Mouse (Mus musculus) retina, adult 2 months (tissue): ENCODE measurements around the gene Mapk12.
A peak's percentile ranks its signal among the peaks of the same experiment; 100 is the strongest.

Experiments
- DNase-seq: peaks from one replicate; pipeline ENCODE4 v3.0.0-alpha.2; 2012; ENCODE audit warnings: low read depth, low spot score

The Mapk12 gene

DNA sequence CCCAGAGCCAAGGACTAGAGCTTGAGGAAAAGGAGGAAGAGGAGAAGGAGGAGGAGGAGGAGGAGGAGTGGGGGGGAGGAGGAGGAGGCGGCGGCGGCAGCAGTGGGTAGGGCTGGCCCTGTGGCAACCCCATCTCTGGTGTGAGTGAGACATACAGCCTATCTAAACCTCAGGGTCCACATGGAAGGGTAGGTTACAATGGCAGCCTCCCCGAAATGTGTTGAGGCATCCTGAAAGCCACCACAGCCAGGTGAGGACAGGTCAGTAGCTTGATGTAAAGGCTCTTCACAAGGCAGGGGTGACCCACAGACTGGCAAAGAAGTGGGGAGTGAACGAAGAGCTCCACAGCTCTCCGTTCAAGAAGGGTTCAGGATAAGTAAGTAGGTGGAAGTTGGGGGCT is 2.0 kb downstream of the Mapk12 start:
- no peak for DNase-seq

DNA sequence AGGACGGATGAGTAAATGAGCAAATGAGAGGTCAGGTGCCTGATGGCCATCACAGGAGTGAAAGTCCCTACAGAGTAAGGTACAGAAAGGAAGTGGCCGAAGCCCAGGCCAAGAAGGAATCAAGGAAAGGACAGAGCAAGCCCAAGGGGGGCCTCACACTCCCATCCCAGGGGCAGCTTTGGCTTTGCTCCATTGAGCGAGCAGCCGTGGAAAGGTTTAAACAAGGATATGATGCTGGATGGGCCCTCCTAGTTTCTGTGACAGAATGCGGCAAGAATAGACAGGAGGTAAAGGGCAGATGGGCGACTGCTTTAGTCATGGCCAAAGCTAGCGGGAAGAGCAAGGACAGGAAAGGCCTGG is 2.5 kb downstream of the Mapk12 start:
- DNase-seq, result no peak

DNA sequence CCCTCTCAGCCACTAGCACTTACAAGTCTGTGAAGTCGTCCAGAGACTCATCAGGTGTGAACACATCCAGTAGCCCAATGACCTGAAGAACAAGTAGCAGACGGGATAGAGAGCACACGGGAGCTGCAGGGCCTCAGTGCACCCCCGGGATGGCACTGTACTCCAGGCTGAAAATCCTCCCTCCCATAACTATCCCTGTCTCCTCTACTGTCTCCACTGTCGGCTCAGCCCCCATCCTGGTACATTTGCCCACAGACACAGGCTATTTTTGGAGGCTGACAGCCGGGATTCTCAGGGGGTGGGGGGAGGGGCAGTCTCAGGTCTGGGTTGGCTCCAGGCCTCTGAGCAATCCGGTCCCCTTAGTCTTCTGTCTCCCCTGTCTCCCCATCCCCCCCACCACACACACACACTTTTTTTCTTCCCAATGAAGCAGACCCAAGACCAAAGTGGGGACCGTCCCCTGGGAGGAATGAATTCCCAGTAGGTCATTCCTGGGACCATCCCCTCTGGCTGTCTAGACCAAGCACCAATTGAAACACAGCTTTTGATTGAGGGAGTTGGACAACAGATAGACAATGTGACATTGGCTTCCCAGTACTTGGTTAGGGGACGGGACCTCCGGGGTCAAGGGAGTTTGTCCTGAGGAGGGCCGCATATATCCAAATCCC is 3.0 kb downstream of the Mapk12 start:
- no peak for DNase-seq

DNA sequence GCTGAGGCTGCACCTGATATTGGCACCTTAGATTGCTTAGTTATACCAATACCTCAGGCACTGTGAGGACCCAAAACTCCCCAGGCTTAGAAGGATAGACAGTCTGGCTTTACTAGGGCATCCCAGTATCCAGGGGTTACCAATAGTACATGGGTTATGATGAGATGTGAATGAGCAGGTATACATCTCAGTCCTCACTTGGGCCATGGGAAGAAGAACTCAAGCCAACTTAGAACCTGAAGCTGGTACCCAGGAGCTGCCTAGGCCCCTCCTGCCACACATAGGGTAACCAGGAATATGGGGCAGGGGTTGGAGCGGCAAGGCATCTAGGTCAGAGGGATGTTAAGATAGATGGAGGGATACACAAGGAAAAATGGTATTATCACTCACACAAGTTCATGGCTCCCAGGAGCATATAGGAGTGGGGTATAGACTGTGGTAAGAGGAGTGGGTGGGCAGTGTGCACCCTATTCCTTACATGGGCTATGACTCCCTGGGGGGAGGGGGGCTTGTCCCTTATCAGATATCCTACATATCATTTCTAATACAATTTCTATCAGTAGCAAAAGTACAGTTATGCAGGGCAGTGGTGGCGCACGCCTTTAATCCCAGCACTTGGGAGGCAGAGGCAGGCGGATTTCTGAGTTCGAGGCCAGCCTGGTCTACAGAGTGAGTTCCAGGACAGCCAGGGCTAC is 3.9 kb downstream of the Mapk12 start:
- no peak for DNase-seq

DNA sequence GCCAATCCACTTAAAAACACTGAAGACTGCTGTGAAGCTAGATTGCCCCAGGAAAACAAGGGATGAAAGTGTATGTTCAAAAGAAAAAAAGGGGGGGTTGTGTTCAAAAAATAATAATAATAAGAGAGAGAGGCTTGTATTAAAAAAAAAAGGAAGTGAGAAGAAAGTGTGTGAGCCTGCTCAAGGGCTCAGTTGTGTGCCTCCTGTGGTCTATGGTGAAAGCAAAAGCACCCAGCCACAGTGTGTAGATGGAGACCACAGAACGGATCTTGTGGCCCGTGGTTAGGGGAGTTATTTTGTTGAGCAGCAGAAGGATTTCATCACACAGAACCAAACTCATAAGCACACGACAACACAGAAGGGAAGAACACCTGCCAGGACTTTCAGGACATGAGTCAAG is 9.2 kb downstream of the Mapk12 start:
- no peak for DNase-seq

DNA sequence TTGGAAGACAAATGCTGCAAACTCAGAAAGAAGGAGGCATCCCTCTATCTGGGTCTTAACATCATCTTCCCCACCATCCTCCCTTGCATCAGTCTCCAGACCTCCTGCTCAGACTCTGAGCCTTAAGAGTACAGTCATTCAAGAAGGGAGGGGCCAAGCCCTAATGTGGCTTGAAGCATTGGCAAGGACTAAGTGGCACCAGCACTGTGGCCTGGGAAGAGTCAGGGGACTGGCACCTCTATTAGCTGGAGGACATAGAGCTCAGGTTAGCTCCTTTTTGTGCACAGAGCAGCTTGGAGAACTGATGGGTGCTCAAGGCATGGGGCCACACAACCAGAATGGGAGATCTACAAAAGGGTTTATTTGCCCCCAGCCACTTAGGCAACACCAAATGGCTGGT is 10.3 kb downstream of the Mapk12 start:
- no peak for DNase-seq

DNA sequence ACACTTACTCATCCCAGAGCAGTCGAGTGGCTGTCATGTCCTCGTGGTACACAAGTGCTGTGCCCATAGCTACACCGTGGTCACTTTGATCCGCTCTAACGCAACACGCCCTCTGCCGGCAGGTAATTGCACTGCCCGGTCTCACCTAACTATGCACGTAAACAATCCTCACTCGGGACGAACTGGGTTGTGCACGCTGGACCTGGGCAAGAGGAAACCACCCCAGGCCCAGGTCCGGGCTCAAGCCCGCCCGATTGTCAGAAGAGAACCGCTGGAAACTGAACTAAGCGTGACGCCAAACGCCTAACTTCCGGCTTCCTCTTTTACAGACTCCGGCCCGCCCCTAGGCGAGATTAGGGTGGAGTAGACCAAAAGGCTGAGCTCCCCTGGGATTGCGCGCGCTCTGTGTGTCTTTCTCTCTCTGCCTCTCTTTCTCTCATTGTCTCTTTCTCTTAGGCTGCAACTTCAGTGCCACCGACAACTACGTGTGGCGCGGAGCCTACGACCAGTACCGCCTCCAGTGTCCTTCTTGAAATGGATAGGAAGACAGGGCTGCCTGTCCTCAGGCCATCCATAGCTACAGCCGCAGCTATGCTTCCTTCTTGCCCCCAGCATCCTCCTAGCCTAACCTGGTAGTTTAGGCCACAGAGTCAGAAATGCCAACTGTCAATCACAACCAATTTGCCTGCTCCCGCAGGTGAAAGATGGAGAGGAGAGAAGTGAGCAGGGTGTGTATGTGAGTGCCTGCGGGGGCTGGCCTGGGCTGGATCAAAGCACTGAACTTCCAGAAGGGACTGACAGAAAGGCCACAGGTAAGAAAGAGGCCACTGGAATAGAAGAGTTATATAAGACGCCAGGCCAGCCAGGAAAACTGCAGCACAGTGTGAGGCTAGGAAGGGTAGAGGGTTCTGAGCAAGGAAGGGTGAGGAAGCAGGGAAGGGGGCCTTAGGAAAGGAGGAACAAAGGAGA is 11.8 kb downstream of the Mapk12 start, which contains the start of gene Hdac10:
Gene Hdac10, minus strand, starts transcription at position 319 of the 969 bp plus-strand sequence.
- peak; percentile 74 for DNase-seq

DNA sequence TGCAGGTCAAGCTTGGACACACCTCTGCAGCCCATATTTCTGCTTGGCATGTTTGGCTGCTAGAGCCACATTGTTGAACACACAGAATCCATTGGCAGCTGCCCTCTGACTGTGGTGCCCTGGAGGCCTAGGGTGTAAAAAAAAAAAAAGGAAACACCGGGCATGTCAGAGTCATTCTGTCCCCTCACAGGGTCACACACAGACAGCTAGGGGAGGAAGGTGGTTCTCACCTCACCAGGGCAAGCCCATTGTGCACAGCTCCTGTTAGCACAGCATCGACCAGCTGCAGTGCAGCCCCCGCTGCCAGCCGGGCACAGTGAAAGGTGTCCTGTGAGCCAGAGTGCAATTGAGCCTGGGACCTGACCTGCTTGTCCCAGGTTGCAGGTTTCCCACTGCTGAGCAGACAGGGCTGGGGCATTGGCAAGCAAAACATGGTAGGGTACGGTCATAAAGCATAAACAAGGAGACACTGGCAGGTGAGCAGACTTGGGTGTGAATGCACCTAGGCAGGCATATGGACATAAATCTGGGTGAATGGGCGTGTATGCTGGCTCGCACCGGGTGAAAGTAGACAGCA is 13.1 kb downstream of the Mapk12 start:
- DNase-seq, result no peak

DNA sequence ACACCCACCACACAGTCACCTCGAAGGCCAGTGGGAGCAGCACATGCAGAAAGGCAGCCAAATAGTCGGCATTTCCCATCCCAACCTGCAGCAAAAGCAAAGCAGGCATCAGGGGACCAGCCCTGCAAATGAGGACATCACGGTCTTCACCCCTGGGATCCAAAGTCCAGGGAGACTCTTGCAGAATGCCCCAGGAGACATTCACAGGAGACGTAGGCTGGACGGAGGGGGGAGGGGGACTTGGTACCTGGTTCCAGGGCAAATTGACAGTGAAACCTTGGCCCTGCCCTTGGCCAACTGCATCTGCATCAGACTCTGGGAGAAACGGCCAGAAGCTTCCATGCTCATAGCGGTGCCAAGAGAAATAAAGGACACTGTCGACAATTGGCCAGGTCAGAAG is 13.9 kb downstream of the Mapk12 start:
- DNase-seq, result no peak

DNA sequence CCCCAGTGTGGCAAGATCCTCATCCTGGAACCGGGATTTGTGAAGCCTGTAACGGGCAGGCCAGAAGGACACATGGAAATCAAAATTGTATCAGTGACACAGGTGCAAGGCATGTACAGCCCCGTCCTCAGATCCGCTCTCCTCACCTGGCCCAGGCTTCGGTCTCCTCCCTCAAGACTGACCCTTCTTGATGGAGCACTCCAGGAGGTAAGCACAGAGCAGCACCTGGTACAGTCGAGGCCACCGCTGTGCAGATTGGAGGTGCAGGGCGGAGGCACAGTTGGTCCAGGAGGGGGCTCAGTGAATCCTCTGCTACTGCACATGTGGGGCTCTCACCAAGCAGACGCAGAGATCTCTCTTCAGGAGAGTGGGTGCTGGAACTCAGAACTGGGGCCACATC is 15.2 kb downstream of the Mapk12 start:
- DNase-seq, result no peak

DNA sequence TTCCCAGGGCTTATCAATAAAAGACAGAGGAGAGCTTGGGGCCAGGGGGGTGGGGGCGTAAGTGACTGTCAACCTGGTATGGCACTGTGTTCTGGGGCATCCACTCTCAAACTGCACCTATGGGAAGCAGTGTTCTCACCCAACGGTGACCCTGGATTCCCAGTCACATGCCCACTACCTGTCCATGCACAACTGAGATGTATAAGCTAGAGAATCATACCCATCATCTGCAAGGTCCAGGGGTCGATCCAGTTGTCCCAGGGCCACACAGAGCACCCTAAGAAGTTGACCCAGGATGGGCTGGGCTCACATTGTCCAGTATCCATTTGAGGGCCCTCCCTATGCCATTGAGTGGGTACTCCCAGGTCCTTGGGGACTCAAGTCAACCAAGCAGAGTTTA is 16.2 kb downstream of the Mapk12 start:
- no peak for DNase-seq

DNA sequence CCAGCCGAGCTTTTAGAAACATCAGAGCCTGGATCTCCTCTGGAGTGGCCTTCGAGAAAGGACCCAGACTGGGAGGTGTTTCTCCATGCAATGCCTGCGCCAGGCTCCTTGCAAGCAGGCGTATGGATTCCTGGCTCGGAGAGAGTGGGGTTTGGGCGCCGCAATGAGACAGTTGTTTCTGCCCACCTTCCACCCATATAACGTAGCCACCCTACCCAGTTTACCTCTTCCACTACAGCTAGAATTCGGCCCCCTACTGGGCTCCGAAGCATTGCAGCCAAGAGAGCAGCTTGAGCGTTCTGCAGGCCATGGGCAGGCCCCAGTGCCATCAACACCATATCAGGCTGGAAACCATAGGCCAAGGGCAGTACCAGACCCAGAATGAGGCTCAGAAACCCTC is 16.9 kb downstream of the Mapk12 start:
- DNase-seq, result no peak

DNA sequence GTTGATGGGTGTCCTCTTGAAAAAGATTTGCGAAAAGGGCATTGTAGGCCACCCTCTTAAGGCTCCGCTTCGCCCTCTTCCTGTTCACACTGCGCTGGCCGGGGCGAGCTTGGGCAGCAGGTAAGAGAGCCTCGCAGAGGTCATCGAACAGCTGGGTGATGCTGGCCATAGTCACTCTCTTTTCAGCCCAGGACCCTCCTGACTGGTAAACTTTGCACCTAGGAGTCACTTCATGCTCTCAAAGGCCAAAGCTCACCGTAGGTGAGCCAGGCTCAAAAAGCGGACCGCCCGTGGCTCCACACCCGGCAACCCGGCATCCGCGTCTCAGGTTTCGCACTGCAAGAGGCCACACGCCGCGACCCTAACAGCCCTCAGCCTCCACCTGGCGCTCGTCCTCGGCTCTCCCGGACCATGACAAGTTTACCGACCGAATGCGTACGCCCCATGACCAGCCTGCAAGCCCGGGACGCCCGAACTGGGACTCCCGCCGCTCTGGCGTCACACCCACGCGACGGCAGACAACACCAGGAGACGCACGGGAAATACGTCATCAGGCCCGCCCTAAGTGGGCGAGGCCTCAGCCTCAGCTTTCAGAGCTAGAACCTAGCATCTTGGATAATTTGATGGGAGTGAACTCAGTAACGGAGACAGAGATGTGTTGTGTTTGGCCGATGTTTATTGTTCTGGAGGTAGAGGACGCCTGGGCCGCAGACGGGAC is 17.7 kb downstream of the Mapk12 start, which contains the start of gene Tubgcp6:
Gene Tubgcp6, minus strand, starts transcription at position 464 of the 718 bp plus-strand sequence.
- peak; percentile 90 for DNase-seq

DNA sequence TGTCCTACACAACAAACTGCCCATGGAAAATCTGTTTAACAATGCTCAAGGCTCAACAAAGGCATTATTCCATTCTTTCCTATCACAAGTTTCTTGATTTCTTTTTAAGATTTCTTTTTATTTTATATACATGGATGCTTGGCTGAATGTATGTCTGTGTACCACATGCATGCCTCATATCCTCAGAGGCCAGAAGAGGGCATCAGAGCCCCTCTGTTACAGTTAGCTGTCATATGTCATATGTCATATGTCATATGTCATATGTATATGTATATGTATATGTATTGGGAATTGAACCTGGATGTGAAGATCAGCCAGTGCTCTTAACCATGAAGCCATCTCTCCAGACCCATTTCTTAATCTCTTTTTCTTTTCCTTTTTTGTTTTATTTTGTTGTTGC is 22.5 kb downstream of the Mapk12 start:
- no peak for DNase-seq

DNA sequence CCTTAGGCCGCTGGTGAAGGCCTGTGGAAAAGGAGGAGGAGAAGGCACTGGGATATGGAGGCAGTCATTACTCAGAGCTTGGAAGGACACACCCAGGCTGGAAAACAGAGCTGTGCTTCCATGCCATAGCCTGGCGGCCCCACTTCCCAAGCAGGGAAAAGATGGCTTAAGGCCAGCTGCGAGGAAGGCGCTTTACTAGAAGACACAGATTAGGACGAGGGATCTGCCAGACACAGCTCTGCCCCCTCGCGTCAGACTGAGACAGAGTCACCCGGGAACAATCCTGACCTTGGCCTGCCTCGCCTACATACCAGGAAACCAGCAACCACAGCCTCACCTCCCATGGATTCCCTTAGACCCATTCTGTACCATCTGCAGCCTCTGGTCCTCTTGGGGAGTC is 30.4 kb downstream of the Mapk12 start:
- DNase-seq, result no peak

DNA sequence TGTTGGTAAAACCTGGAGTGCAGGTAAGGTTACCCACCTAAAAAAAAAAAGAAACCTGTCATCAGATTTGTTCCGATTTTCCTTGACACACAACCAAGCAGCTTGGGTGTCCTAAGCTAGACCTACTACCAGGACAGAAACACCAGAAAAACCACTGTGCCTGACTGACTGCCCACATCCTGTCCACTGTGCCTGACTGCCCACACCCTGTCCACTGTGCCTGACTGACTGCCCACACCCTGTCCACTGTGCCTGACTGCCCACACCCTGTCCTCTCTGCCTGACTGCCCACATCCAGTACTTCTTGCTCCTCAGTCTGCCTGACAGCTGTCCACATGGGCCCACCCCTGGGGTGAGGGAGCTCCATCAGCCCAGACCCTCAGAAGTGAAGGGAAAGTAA is 33.5 kb downstream of the Mapk12 start:
- DNase-seq, result no peak

DNA sequence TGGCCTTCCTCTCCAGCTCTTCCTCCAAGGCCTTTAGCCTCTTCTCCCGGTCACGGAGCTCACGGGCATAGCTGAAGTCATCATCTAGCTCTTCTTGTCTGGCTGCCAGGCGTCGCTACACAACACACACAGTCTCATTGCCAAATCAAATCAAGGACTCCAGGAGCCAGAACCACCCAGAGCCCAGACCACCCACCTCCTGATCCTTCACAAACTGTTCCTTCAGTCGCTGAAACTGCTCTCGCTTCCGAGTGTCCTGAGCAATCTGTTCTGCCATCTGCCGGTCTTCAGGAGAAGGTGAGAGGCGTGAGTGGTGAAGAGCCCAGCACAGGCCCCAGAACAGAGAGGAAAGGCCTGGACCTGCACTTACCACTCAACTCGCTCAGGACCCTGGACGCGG is 34.4 kb downstream of the Mapk12 start:
- DNase-seq, result no peak

DNA sequence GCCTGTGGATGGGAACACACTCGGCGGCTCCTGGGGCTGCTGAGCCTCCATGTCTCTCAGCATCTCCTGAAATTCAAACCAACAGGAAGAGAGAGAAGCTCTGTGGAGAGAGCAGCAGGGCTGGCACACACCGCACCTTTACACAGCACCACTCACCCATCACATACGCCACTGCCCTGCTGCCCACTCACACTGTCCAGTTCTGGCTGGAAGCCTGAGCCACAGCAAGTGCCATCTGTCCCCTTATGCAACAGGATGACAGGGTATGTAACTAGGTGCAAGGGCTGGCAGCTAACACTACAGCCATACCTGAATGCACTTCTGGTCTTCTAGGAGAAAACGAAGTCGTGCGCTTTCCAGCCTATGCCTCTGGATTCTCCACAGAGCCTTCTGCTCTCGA is 36.1 kb downstream of the Mapk12 start:
- DNase-seq, result no peak

DNA sequence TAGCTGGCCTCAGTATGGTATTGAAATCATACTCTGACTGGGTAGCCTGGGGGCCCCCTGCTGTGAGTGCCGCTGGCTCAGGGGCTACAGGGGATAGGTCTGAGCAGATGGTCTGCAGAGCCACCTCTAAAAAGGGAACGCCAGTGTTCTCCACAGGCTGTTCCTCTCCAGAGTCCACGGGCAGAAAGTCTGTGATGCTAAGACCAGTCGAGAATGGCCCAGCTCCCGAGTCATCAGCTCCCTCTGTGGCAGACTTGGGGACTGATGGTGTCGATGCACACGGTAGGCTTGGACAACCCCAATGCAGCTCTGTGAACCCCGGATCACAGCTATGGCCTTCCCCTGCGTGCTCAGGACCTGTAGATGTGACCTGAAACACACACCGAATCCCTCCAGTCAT is 36.6 kb downstream of the Mapk12 start:
- DNase-seq, result no peak

DNA sequence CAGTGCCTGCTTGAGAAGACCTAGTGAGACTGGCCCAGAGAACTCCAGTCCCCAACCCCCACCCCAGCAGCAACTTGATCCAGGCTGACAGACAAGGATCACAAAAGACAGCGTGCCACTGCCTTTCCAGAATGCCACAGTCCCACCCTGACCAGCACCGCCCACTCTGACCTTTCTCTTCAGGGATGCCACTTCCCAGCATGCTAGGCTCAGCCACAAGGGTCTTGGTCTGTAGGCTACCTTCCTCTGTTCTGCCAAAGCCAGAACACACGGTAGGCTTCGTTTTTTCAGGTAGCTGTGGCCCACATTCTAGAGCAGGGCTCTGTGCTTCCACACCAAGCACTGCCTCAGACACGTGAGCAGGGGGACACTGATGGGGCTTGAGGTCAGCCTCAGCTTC is 37.9 kb downstream of the Mapk12 start:
- DNase-seq, result no peak

DNA sequence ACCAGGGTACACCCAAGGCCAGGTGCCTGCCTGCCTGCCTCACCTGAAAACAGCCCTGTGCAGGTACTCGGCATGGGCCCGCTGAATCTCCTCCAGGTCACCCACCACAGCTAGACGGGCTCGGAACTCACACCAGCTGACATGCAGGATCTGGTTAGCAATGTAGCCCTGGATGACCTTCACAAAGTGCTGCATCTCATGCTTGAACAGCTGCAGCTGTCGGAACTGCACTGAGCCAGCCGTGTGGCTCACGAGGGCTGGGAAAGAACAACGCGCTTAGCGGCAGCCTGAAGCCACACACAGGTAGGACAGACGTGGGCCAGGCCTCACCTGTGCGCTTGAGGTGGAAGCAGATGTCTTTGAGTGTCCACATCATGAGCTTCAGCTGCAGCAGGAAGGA is 39.7 kb downstream of the Mapk12 start:
- no peak for DNase-seq
